Mouse (Mus musculus): Measurements from ENCODE around the gene Tom1l2.

The Tom1l2 gene

DNA sequence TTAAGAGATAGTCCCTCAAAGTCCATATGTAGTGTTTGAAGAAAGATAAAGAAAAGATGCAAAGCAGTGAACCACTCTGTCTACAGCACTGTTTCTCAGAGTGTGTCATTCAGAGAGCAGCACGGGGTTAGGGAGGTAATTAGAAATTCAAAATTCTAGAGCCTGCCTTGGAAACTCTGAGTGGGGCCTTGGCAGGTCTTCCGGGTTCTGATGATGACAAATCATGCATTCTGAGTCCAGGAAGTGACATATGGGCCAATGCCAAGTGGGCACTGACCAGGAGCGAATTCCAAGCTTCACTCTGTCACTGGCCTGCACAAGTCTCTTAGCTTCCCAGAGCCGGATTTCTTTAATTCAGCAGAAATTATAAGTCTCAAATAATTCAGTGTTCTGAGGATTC lies 6.2 kb downstream of the Tom1l2 start:
- in situ Hi-C loops (cut with MboI, MseI), result no loop called here

- in situ Hi-C loops (cut with MboI, MseI), result no loop called here
These were observed 6.8 kb downstream of the Tom1l2 start for GRCm38 (mm10) chr11:60345868-60346267.

DNA sequence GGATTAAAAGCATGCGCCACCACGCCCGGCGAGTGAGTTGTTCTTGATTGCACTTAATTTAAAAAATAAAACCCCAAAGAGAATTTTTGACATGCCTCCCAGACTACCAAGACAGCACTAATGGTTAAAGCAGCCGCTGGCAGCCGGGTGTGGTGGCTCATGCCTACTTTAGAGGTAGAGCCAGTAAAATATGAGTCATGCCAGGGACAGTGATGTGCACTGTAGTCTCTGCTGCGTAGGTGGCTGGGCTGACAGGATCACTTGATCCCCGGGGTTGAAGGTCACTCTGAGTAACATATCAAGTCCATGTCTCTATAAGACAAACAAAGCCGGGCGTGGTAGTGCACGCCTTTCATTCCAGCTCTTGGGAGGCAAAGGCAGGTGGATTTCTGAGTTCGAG lies 13.3 kb downstream of the Tom1l2 start:
- in situ Hi-C loops (cut with MboI, MseI), result no loop called here

DNA sequence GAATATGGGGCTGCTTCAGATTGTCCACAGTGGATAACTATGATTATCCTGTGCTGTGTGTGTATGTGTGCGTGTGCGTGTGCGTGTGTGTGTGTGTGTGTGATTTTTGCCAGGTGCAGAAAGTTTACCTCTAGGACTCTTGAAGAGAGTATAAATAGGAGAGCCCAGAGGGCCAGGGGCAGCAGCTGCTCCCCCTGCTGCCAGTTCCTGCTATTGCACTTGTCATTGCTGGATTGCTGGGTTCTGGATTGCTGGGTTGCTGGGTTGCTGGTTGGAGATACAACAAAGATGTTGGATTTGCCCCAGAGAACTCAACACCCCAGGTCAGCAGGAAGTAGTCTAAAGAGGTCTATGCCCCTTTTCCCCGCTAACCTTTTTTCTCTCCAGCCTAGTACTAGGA lies 14.4 kb downstream of the Tom1l2 start:
- in situ Hi-C loops (cut with MboI, MseI), result no loop called here

DNA sequence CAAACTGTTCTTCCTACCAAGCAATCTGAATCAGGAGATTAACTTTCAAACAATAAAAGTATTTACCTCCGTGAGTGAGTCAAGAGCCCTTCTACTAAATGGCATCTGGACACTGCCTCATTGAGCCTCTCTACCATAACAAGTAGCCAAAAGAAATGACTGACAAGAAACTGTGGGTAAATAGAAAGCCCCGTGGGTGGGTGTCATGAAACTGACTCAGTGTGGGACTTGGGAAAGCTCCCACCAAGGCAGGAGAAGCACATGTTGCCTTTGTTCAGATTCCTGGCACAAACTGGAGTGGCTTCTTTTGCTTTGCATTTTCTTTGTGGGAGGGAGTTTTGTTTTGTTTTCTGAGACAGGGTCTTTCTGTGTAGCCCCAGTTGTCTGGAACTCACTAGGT lies 16.9 kb downstream of the Tom1l2 start:
- in situ Hi-C loops (cut with MboI, MseI), result no loop called here

DNA sequence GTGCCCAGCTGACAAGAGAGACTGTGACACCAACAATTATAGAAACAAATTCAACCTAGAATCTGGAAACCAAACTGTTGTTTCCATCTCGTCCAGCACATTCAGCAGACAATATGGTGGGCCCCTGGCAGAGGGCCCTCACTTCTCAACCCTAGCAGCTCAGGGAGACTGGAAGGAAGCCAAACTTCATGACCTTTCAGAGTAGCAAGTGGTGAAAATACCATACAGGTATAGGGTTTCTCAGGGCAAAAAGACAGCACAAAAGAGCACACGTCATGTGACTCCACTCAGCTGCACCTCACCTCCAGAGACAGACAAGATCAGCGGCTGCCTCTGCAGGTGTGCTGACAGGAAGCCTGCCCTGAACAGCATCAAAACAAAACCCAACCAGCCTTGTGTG lies 18.6 kb downstream of the Tom1l2 start:
- in situ Hi-C loops (cut with MboI, MseI), result no loop called here

DNA sequence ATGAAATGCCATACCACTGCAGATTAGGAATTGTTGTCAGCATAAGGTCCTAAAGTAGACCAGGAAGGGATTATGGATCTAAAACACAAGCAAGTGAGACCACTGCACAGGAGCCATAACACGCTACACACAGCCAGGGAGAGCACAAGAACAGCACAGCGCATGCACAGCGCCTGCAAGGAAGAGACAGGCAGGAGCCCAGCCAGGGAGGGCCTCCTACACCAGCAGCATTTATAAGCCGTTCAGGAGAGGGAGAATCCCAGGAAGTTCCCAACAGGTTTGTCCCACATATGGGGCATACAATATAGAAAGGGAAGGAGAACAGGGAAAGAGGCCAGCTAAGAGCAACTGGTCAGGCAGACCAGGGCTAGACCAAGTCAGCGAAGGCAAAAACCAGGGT lies 19.2 kb downstream of the Tom1l2 start:
- in situ Hi-C loops (cut with MboI, MseI), result no loop called here

GRCm38 (mm10) chr11:60330551-60330950 lies 22.2 kb downstream of the Tom1l2 start:
- in situ Hi-C loops (cut with MboI, MseI), result no loop called here

DNA sequence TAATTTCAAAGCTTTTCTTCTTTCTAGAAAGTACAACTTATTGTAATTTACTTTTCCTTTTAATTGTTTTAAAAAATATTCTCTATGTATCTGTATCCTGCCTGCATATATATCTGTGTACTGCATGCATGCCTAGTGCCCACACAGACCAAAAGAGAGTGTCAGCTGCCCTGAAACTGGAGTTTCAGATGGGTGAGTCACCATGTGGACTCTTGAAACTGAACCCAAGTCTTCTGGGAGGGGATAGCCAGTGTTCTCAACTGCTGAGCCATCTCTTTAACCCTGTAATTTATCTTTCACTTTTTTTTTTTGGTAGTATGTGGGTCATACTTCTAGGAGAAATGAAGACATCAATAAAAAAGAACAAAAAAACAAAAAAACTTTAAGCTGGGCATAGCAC lies 29.0 kb downstream of the Tom1l2 start:
- in situ Hi-C loops (cut with MboI, MseI), result no loop called here

DNA sequence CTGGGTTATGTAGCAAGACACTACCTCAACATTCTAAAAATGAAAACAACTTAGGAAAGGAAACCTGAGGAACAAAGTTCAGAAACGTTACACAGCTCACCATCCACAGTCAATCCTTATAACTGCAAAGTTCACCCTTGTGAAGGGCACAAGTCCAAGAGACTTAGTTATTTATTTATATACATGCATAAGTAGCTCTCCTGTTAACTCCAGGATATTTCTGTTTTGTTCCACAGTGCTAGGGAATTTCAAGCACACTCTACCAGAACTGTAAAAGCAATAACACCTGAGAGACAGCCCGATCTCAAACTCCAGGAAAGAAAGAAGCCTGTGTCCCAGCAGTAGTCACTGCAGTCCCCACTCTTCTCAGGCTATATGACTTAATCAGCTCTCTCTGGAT lies 31.3 kb downstream of the Tom1l2 start:
- in situ Hi-C loops (cut with MboI, MseI), result no loop called here

DNA sequence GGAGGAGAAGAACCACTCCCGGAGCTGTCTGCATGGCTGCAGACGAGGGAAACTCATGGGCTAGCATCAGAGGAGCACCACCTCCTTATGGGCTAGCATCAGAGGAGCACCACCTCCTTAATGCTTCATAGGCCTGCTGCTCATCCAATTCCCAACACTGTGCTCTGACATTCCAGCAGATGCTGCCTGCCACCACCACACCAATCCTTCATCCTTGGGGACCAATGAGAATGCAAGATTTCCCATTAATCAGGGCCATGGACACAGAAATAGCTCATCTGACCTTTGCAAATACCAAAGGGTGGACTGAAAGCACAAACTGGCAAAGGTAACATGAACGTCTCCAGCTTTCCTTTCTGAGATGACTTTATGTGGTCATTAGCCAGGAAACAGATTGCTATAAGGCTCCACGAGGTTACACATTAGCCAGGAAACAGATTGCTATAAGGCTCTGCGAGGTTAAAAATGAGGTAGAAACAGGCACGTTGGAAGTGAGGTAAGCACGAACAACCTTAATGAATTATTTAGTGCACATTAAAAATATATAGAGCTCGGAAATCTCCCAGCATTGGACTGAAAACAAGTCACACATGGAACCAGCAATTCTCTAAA lies 32.2 kb downstream of the Tom1l2 start:
- in situ Hi-C loops (cut with MboI, MseI), result no loop called here

DNA sequence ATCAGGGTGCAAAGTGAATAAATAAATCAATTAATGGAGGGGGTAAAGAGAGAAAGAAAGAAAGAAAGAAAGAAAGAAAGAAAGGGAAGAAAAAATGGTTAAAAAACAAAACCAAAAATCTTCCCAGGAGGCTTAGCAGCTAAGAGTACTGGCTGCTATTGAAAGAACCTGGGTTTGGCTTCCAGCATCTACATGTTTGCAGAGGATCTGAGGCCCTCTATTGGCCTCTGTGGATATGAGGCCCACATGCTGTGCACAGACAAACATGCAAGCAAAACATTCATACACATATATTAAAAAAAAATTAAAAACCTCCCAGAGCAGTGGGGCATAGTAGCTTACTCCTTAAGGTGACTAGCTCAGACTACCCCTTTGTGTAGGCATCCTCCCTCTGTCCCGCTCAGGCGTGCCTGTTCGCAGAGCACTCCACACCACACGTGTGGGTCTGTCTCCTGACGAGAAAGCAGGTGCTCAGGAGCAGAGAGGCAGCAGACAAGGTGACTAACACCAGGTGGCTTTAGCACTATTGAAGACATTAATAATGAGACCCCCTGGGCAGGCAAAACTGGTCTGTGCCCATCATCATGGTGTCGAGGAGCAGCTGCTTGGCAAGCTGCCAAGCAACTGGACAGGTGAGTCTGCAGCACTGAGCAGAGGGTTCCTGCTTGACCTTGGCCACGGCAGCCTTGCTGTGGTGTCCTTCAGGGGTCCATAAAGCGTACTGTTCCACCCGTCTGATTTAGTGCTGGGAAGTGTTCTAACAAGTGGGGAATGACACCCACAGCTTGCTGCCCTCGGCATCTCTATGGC lies 33.2 kb downstream of the Tom1l2 start:
- in situ Hi-C loops (cut with MboI, MseI), result no loop called here

GRCm38 (mm10) chr11:60318716-60319115 lies 34.0 kb downstream of the Tom1l2 start:
- in situ Hi-C loops (cut with MboI, MseI), result no loop called here

DNA sequence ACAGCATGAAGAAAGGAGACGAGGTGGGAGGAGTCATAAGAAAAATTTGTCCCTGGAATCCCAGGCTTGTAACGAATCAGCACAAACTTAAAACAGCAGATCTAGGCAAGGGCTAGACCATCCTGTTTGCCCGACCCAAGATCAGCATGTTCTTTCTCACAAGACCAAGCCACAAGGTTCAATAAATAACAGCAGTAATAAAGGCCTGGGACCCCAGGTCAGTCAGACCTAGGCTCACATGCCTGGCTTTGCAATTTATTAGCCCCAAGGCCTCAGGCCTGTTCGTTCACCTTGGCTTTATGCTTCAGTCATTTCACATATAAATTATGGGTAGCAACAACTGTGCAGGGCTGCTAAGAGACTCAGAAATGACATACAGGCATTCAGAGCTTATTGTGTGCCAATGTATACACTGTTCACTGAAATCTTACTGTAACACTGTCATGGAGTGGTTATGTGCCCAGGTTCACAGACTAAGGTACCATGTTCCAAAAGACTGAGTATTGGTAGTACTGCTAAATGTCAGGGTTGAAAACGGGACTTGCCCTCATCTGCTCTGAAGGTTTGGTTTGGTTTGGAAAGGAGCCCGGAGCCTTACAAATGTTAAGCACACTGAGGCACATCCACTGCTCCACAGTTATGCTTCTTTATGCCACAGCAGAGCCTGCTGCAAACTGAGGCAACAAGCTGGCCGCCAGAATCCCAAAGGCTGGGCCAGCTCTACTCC lies 35.2 kb downstream of the Tom1l2 start:
- in situ Hi-C loops (cut with MboI, MseI), result no loop called here

GRCm38 (mm10) chr11:60316883-60317282 lies 35.8 kb downstream of the Tom1l2 start:
- in situ Hi-C loops (cut with MboI, MseI), result no loop called here

- in situ Hi-C loops (cut with MboI, MseI), result no loop called here
These were observed 36.5 kb downstream of the Tom1l2 start for GRCm38 (mm10) chr11:60316250-60316649.

- in situ Hi-C loops (cut with MboI, MseI), result no loop called here
These were observed 41.5 kb downstream of the Tom1l2 start for GRCm38 (mm10) chr11:60311025-60311854.

DNA sequence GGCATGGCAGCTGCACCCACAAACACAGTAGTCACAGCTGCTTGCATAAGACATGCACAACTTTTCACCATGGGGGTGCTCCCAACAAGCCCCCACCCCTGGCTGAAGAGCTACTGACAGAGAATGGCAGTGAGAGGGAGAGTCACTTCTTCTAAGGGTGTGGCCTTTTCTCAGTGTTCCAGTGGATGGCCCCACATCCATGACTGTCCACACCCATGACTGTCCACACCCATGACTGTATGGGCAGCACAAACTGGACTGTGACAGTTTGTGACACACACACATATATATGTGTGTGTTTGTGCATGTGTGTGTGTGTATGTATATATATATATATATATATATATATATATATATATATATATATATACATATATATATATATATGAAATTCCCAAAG lies 42.8 kb downstream of the Tom1l2 start:
- in situ Hi-C loops (cut with MboI, MseI), result no loop called here

DNA sequence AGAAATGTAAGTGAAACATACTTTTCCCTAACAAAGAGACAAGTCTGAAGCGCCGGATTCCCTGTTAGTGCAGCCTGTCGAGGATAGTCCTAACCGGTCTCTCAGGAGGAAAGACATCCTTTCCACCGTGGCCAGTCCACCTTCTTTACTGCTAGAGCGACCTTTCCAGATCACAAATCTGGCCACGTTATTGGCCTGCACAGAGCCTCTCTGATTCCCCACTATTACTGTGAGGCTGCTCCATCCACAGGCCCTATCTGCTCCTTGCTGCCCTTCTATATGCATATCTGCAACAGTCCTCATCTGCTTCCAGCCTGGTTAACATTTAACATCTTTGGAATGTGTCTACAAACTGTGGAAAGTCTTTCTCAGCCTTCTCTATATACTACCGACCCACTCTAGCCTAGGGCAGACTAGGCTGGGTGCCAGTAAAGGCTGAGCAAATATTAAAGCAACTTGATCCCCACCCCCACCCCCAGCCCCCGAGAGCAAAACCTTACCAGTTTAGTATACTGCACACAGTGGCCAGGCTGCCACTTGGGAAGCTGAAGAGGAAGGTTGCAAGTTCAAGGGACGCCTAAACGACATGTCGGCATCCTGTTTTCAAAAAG lies 44.1 kb downstream of the Tom1l2 start:
- in situ Hi-C loops (cut with MboI, MseI), result no loop called here

DNA sequence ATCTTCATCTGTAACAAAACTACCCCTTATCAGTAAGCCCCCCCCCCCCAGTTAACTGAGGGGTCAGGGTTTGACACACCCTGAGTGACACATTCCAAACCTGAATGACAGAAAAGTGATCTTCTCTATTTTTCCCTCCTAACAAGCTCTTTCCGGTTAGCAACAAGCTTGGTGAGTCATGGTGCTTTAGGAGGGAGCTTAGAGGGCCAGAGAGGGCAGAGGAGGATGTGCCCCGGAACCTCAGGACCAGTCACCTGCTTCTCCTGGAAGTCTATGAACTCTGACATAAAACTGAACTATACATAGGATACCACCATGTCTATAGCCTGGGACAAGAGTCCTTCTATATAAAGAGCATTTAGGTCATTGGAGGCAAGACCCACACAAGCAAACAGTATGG lies 44.6 kb downstream of the Tom1l2 start:
- in situ Hi-C loops (cut with MboI, MseI), result no loop called here

DNA sequence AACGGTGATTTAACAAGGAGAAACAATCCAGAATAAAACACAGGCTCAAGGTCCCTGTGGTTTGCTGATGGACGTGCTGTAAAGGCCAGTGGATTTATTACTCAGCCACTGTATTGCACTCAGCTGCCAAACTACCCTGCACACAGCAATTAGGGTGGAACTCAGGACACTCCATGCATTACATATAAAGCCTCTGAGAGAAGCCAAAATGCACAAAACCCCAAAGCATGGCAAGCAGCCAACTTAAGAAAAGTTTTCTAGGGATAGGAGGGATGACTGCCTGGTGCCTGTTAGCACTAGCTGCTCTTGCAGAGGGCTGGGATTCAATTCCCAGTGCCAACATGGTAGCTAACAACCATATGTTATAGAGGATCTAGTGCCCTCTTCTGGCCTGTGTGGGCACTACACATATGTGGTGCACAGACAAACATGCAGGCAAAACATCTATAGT lies 45.3 kb downstream of the Tom1l2 start:
- in situ Hi-C loops (cut with MboI, MseI), result no loop called here

Data from regulatory T cell (primary cell).